Mouse (Mus musculus) megakaryocyte, embryonic 14.5 days (primary cell): ENCODE measurements around the gene Gas8.
"Not testable (repeated sequence)": the region's sequence is repeated elsewhere in the genome, so short reads cannot be mapped to it uniquely, and the experiment has no call there.

Experiments used
- FLI1 ChIP-seq: IDR thresholded peaks from 2 replicates; pipeline ENCODE4 v1.6.1; 2012; ENCODE audit warnings: low read length, inconsistent platforms, mixed read lengths
- GATA1 ChIP-seq: IDR thresholded peaks from 3 replicates; pipeline ENCODE4 v1.6.1; 2012; ENCODE audit warnings: mixed read lengths, low read length, inconsistent platforms, borderline replicate concordance

- not testable (repeated sequence) for TF ChIP-seq GATA1, FLI1
Observed at GRCm38 (mm10) chr8:123575386-123575785, 56.8 kb downstream of the Gas8 start.
